Mouse (Mus musculus): ENCODE measurements at regions not wholly inside any gene's neighbourhood (a gene's known extent, or its start where the extent isn't known, plus 50 kb on each side); places are given as distances from the start of the nearest gene placed in this dataset.

GRCm38 (mm10) chr12:39224073-39224472, 444.9 kb downstream of the Etv1 start:
- DNase-seq, result no peak
- WGBS, result 72% methylated on average over 4 of the region's 4 CpGs
- TF ChIP-seq CTCF (IDR thresholded peaks at IDR 0.05; ENCODE audit: insufficient read depth, low read length), result no peak
- no peak for TF ChIP-seq POLR2A (IDR thresholded peaks at IDR 0.05; ENCODE audit: borderline replicate concordance, extremely low read depth, low read depth, low read length)
- Histone ChIP-seq H3K4me3 (replicated peaks; ENCODE audit: extremely low read depth, low read depth, low read length) (no peak overlapping the region), H3K4me1 (ENCODE audit: control insufficient read depth, insufficient read depth, low read length) (no peaks in the 10 kb centered on the region)

GRCm38 (mm10) chr12:39256605-39257004, 477.4 kb downstream of the Etv1 start:
- WGBS, result 44% methylated on average over 6 of the region's 6 CpGs
- H3K4me1 ChIP-seq (ENCODE audit: control insufficient read depth, insufficient read depth, low read length), result no peaks in the 10 kb centered on the region
- H3K4me3 ChIP-seq (replicated peaks; ENCODE audit: extremely low read depth, low read depth, low read length), result no peak overlapping the region
- DNase-seq, result no peak
- no peak for TF ChIP-seq CTCF (IDR thresholded peaks at IDR 0.05; ENCODE audit: insufficient read depth, low read length)
- no peak for TF ChIP-seq POLR2A (IDR thresholded peaks at IDR 0.05; ENCODE audit: borderline replicate concordance, extremely low read depth, low read depth, low read length)

- TF ChIP-seq CTCF (IDR thresholded peaks at IDR 0.05; ENCODE audit: insufficient read depth, low read length) (no peak), POLR2A (IDR thresholded peaks at IDR 0.05; ENCODE audit: borderline replicate concordance, extremely low read depth, low read depth, low read length) (no peak)
- 40% methylated on average over 1 of the region's 1 CpGs for WGBS
- H3K4me3 ChIP-seq (replicated peaks; ENCODE audit: extremely low read depth, low read depth, low read length), result no peak overlapping the region
- DNase-seq, result no peak
- no peaks in the 10 kb centered on the region for H3K4me1 ChIP-seq (ENCODE audit: control insufficient read depth, insufficient read depth, low read length)
Measured at GRCm38 (mm10) chr12:39257571-39257970, 478.4 kb downstream of the Etv1 start.

- DNase-seq, result no peak
- Histone ChIP-seq H3K4me1 (ENCODE audit: control insufficient read depth, insufficient read depth, low read length) (no peaks in the 10 kb centered on the region), H3K4me3 (replicated peaks; ENCODE audit: extremely low read depth, low read depth, low read length) (no peak overlapping the region)
- no peak for TF ChIP-seq CTCF (IDR thresholded peaks at IDR 0.05; ENCODE audit: insufficient read depth, low read length)
- no peak for TF ChIP-seq POLR2A (IDR thresholded peaks at IDR 0.05; ENCODE audit: borderline replicate concordance, extremely low read depth, low read depth, low read length)
- WGBS, result 72% methylated on average over 2 of the region's 2 CpGs
Measured at GRCm38 (mm10) chr12:39289676-39290075, 510.5 kb downstream of the Etv1 start.

- 61% methylated on average over 13 of the region's 13 CpGs for WGBS
- Histone ChIP-seq H3K4me3 (replicated peaks; ENCODE audit: extremely low read depth, low read depth, low read length) (no peak overlapping the region), H3K4me1 (ENCODE audit: control insufficient read depth, insufficient read depth, low read length) (no peaks in the 10 kb centered on the region)
- no peak for DNase-seq
- no peak for TF ChIP-seq POLR2A (IDR thresholded peaks at IDR 0.05; ENCODE audit: borderline replicate concordance, extremely low read depth, low read depth, low read length)
- no peak for TF ChIP-seq CTCF (IDR thresholded peaks at IDR 0.05; ENCODE audit: insufficient read depth, low read length)
Measured at GRCm38 (mm10) chr12:39301351-39302212, 522.4 kb downstream of the Etv1 start.

- DNase-seq, result no peak
- no peak for TF ChIP-seq POLR2A (IDR thresholded peaks at IDR 0.05; ENCODE audit: borderline replicate concordance, extremely low read depth, low read depth, low read length)
- TF ChIP-seq CTCF (IDR thresholded peaks at IDR 0.05; ENCODE audit: insufficient read depth, low read length), result no peak
- H3K4me3 ChIP-seq (replicated peaks; ENCODE audit: extremely low read depth, low read depth, low read length), result no peak overlapping the region
- WGBS, result 38% methylated on average over 2 of the region's 2 CpGs
- no peaks in the 10 kb centered on the region for H3K4me1 ChIP-seq (ENCODE audit: control insufficient read depth, insufficient read depth, low read length)
Measured at GRCm38 (mm10) chr12:39302213-39302591, 523.0 kb downstream of the Etv1 start.

- no peak for TF ChIP-seq CTCF (IDR thresholded peaks at IDR 0.05; ENCODE audit: insufficient read depth, low read length)
- no peak for TF ChIP-seq POLR2A (IDR thresholded peaks at IDR 0.05; ENCODE audit: borderline replicate concordance, extremely low read depth, low read depth, low read length)
- WGBS, result 50% methylated on average over 1 of the region's 1 CpGs
- Histone ChIP-seq H3K4me3 (replicated peaks; ENCODE audit: extremely low read depth, low read depth, low read length) (no peak overlapping the region), H3K4me1 (ENCODE audit: control insufficient read depth, insufficient read depth, low read length) (no peaks in the 10 kb centered on the region)
- no peak for DNase-seq
Measured at GRCm38 (mm10) chr12:39307746-39308145, 528.6 kb downstream of the Etv1 start.

GRCm38 (mm10) chr12:39309905-39310304, 530.7 kb downstream of the Etv1 start:
- no peak for DNase-seq
- no peak overlapping the region for H3K4me3 ChIP-seq (replicated peaks; ENCODE audit: extremely low read depth, low read depth, low read length)
- H3K4me1 ChIP-seq (ENCODE audit: control insufficient read depth, insufficient read depth, low read length), result no peaks in the 10 kb centered on the region
- TF ChIP-seq POLR2A (IDR thresholded peaks at IDR 0.05; ENCODE audit: borderline replicate concordance, extremely low read depth, low read depth, low read length), result no peak
- TF ChIP-seq CTCF (IDR thresholded peaks at IDR 0.05; ENCODE audit: insufficient read depth, low read length), result no peak
- 56% methylated on average over 3 of the region's 3 CpGs for WGBS

- 79% methylated on average over 4 of the region's 4 CpGs for WGBS
- TF ChIP-seq POLR2A (IDR thresholded peaks at IDR 0.05; ENCODE audit: borderline replicate concordance, extremely low read depth, low read depth, low read length), result no peak
- TF ChIP-seq CTCF (IDR thresholded peaks at IDR 0.05; ENCODE audit: insufficient read depth, low read length), result no peak
- Histone ChIP-seq H3K4me3 (replicated peaks; ENCODE audit: extremely low read depth, low read depth, low read length) (no peak overlapping the region), H3K4me1 (ENCODE audit: control insufficient read depth, insufficient read depth, low read length) (no peaks in the 10 kb centered on the region)
- DNase-seq, result no peak
Measured at GRCm38 (mm10) chr12:39317229-39317628, 538.0 kb downstream of the Etv1 start.

- 74% methylated on average over 1 of the region's 1 CpGs for WGBS
- TF ChIP-seq POLR2A (IDR thresholded peaks at IDR 0.05; ENCODE audit: borderline replicate concordance, extremely low read depth, low read depth, low read length) (no peak), CTCF (IDR thresholded peaks at IDR 0.05; ENCODE audit: insufficient read depth, low read length) (no peak)
- H3K4me1 ChIP-seq (ENCODE audit: control insufficient read depth, insufficient read depth, low read length), result no peaks in the 10 kb centered on the region
- no peak overlapping the region for H3K4me3 ChIP-seq (replicated peaks; ENCODE audit: extremely low read depth, low read depth, low read length)
- DNase-seq, result no peak
Measured at GRCm38 (mm10) chr12:39321453-39321852, 542.3 kb downstream of the Etv1 start.
